Mouse (Mus musculus): ENCODE measurements at regions not wholly inside any gene's neighbourhood (a gene's known extent, or its start where the extent isn't known, plus 50 kb on each side); places are given as distances from the start of the nearest gene placed in this dataset.

DNA sequence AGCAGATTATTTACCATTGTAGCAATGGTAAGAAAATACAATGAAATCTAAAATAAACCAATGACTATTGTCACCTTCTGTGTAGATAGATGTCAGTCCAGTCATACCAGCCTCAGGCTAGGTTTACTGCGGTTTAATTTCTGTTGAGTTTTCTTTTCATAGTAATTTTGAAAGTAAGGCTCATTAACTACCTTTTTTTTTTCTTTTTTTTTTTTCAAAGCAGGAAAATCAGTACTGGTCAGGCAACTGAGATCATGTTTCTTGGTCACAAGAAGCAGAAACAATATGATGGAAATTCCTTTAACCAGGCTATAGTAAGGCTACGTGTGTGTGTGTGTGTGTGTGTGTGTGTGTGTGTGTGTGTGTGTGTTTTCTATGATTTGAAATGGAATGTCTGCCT, 622.0 kb downstream of the Nfib start:
- ATAC-seq (ENCODE audit: low FRiP score) (no peak), DNase-seq (ENCODE audit: low spot score, missing footprints) (no peak)
- no peaks in the 10 kb centered on the region for H3K4me1 ChIP-seq (ENCODE audit: control insufficient read depth, insufficient read depth, low read length)
- no peaks in the 10 kb centered on the region for H3K27me3 ChIP-seq (ENCODE audit: control insufficient read depth, insufficient read depth, low read length)
- H3K4me2 ChIP-seq, result no peak overlapping the region
- H3K27ac ChIP-seq (ENCODE audit: low read depth, low read length), result no peak overlapping the region
- no peak overlapping the region for H3K9ac ChIP-seq (ENCODE audit: low read length)
- no peak overlapping the region for H3K4me3 ChIP-seq (ENCODE audit: low read depth, low read length)
- no peaks in the 10 kb centered on the region for H3K36me3 ChIP-seq (ENCODE audit: control insufficient read depth, insufficient read depth, low read length)
- no peaks in the 10 kb centered on the region for H3K9me3 ChIP-seq (ENCODE audit: control insufficient read depth, low read length)
- WGBS, result 91% methylated on average over 2 of the region's 2 CpGs

DNA sequence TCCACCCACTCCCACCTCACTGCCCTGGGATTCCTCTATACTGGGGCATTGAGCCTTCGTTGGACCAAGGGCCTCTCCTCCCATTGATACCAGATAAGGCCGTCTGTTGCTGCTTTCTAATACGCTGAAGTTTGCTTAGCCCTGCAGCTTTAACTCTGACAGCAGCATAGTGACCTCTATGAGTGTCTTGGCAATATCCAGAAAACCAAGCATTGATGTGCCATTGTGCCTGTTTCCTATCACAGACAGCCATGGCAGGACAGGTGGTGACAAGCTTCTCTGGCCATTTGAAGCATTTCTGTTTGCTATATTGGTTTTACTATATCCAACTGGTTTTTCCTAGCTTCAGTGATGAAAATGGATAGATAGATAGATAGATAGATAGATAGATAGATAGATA, 625.4 kb upstream of the Mpdz start:
- Histone ChIP-seq H3K4me3 (ENCODE audit: low read depth, low read length) (no peak overlapping the region), H3K4me1 (ENCODE audit: control insufficient read depth, insufficient read depth, low read length) (no peaks in the 10 kb centered on the region), H3K4me2 (no peak overlapping the region), H3K27ac (ENCODE audit: low read depth, low read length) (no peak overlapping the region), H3K27me3 (ENCODE audit: control insufficient read depth, insufficient read depth, low read length) (no peaks in the 10 kb centered on the region), H3K9ac (ENCODE audit: low read length) (no peak overlapping the region), H3K36me3 (ENCODE audit: control insufficient read depth, insufficient read depth, low read length) (no peaks in the 10 kb centered on the region), H3K9me3 (ENCODE audit: control insufficient read depth, low read length) (no peaks in the 10 kb centered on the region)
- ATAC-seq (ENCODE audit: low FRiP score), result no peak
- 76% methylated on average over 3 of the region's 3 CpGs for WGBS
- DNase-seq (ENCODE audit: low spot score, missing footprints), result no peak

DNA sequence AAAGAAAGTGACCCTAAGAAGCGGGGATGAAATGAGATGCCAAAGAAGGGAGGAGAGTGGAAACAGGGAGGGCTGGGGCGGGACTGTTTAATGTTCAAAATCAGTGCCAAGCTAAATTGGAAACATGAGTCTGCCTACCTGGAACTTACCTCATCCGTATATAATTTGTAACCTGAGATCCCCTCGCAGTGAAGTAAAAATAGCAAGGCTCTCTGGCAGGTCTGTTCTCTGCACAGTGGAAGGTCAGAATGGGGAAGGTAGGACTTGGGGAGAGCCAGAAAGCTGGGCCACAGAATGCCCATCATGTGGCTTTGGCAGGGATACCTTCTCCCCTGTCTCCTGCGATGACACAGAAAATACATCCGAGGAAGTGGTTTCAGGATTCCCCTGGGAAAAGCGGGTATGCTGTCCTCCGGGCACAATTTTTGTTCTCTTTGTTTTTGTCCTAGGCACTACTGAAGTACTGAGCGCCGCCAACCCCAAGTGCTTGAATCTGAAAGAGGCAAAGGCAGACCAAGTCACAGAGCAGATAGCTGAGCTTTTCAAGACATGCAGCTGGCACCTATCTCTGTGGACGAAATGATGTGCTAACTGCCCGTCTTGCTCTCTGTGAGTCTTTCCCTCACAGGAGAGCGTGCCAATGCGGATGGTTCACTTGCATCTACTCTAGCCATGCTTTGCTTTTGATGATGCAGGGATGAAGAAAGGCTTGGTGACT, 623.2 kb upstream of the Mpdz start:
- H3K4me2 ChIP-seq, result no peak overlapping the region
- no peak overlapping the region for H3K27ac ChIP-seq (ENCODE audit: low read depth, low read length)
- no peaks in the 10 kb centered on the region for H3K36me3 ChIP-seq (ENCODE audit: control insufficient read depth, insufficient read depth, low read length)
- H3K27me3 ChIP-seq (ENCODE audit: control insufficient read depth, insufficient read depth, low read length), result no peaks in the 10 kb centered on the region
- 79% methylated on average over 14 of the region's 14 CpGs for WGBS
- ATAC-seq (ENCODE audit: low FRiP score) (no peak), DNase-seq (ENCODE audit: low spot score, missing footprints) (no peak)
- H3K9me3 ChIP-seq (ENCODE audit: control insufficient read depth, low read length), result no peaks in the 10 kb centered on the region
- no peak overlapping the region for H3K9ac ChIP-seq (ENCODE audit: low read length)
- H3K4me3 ChIP-seq (ENCODE audit: low read depth, low read length), result no peak overlapping the region
- no peaks in the 10 kb centered on the region for H3K4me1 ChIP-seq (ENCODE audit: control insufficient read depth, insufficient read depth, low read length)

DNA sequence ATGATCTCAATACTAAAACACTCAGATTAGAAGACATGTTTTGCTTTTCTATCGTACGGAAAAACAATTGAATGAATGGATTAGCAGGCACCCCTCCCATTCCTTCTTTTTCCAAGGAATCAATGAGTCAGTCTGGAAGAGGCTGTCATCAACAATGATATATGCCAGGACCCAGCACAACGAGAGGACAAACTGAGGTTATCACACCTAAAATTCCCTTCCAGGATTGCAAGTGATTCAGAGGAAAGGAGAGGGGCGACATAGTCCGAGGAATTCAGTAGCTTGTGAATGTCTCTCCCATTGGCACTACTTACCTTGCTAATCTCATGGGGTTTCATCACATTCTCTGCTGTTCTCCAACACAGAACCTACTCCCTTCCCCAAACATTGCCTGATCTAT, 620.1 kb upstream of the Mpdz start:
- no peak for ATAC-seq (ENCODE audit: low FRiP score)
- 90% methylated on average over 5 of the region's 5 CpGs for WGBS
- H3K9me3 ChIP-seq (ENCODE audit: control insufficient read depth, low read length), result no peaks in the 10 kb centered on the region
- H3K36me3 ChIP-seq (ENCODE audit: control insufficient read depth, insufficient read depth, low read length), result no peaks in the 10 kb centered on the region
- H3K4me2 ChIP-seq, result no peak overlapping the region
- H3K27ac ChIP-seq (ENCODE audit: low read depth, low read length), result no peak overlapping the region
- H3K4me1 ChIP-seq (ENCODE audit: control insufficient read depth, insufficient read depth, low read length), result no peaks in the 10 kb centered on the region
- DNase-seq (ENCODE audit: low spot score, missing footprints), result no peak
- no peaks in the 10 kb centered on the region for H3K27me3 ChIP-seq (ENCODE audit: control insufficient read depth, insufficient read depth, low read length)
- no peak overlapping the region for H3K9ac ChIP-seq (ENCODE audit: low read length)
- H3K4me3 ChIP-seq (ENCODE audit: low read depth, low read length), result no peak overlapping the region

DNA sequence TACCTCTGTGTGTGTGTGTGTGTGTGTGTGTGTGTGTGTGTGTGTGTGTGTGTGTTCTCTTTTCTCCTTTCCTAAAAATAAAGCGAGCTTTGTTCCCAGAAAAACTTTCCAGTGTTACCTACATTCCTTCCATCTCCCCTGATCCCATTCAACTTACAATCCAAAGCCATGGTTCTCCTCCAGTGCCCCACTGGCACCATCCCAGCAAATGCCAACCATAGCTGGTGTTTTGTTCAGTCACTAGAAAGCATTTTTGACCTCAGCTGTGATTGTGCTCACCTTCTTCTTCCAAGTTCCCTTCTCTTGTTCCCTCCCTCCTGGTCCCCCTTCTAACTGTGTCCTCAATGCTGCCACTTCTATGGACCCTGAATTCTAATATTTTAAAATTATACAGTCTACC, 614.1 kb upstream of the Mpdz start:
- ATAC-seq (ENCODE audit: low FRiP score) (no peak), DNase-seq (ENCODE audit: low spot score, missing footprints) (no peak)
- Histone ChIP-seq H3K4me2 (no peak overlapping the region), H3K4me3 (ENCODE audit: low read depth, low read length) (no peak overlapping the region), H3K27me3 (ENCODE audit: control insufficient read depth, insufficient read depth, low read length) (no peaks in the 10 kb centered on the region), H3K9ac (ENCODE audit: low read length) (no peak overlapping the region), H3K27ac (ENCODE audit: low read depth, low read length) (no peak overlapping the region), H3K9me3 (ENCODE audit: control insufficient read depth, low read length) (no peaks in the 10 kb centered on the region), H3K36me3 (ENCODE audit: control insufficient read depth, insufficient read depth, low read length) (no peaks in the 10 kb centered on the region), H3K4me1 (ENCODE audit: control insufficient read depth, insufficient read depth, low read length) (no peaks in the 10 kb centered on the region)
- WGBS, result 88% methylated on average over 1 of the region's 1 CpGs

DNA sequence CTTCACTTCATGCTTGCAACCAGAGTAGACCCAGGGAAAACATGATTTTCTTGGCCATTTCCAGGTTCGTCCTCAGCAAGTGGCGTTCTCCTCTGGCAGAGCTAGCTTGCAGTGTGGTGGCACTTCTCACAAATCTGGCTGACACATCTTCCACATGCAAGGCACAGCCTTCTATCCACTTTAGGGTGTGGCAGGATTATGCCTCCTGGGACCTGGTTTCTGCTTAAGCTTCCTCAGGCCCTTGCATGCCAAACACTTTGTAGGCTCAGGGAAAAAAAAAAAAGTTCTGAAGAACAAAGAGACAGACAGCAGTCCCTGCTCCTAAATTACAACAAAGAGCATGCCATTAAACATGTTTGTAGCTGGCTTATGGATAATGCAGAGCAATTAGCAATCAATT, 605.6 kb upstream of the Mpdz start:
- Histone ChIP-seq H3K9ac (ENCODE audit: low read length) (no peak overlapping the region), H3K4me3 (ENCODE audit: low read depth, low read length) (no peak overlapping the region), H3K27me3 (ENCODE audit: control insufficient read depth, insufficient read depth, low read length) (no peaks in the 10 kb centered on the region), H3K27ac (ENCODE audit: low read depth, low read length) (no peak overlapping the region), H3K4me1 (ENCODE audit: control insufficient read depth, insufficient read depth, low read length) (no peaks in the 10 kb centered on the region), H3K4me2 (no peak overlapping the region), H3K9me3 (ENCODE audit: control insufficient read depth, low read length) (no peaks in the 10 kb centered on the region), H3K36me3 (ENCODE audit: control insufficient read depth, insufficient read depth, low read length) (no peaks in the 10 kb centered on the region)
- no peak for ATAC-seq (ENCODE audit: low FRiP score)
- no peak for DNase-seq (ENCODE audit: low spot score, missing footprints)
- 94% methylated on average over 2 of the region's 2 CpGs for WGBS

DNA sequence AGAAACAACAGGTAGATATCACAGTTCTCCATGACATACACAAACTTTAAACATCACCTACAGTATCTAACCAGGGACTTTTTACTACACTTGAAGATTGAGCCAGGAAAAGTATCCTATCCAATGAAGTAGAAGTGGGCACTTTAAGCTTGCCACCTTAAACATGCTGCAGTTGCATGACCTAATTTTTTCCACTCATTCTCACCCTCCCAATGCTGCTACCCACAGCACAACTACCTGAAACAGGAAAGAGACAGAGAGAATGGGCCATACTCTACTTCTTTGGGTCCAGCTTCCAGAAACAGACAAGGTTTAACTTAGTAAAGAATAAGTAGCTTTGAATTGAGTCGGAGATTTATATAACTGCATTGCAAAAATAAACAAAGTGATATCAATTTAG, 594.9 kb upstream of the Mpdz start:
- H3K9ac ChIP-seq (ENCODE audit: low read length), result no peak overlapping the region
- H3K9me3 ChIP-seq (ENCODE audit: control insufficient read depth, low read length), result no peaks in the 10 kb centered on the region
- ATAC-seq (ENCODE audit: low FRiP score) (no peak), DNase-seq (ENCODE audit: low spot score, missing footprints) (no peak)
- no peak overlapping the region for H3K27ac ChIP-seq (ENCODE audit: low read depth, low read length)
- 88% methylated on average over 1 of the region's 1 CpGs for WGBS
- no peaks in the 10 kb centered on the region for H3K36me3 ChIP-seq (ENCODE audit: control insufficient read depth, insufficient read depth, low read length)
- no peaks in the 10 kb centered on the region for H3K27me3 ChIP-seq (ENCODE audit: control insufficient read depth, insufficient read depth, low read length)
- H3K4me2 ChIP-seq, result no peak overlapping the region
- H3K4me3 ChIP-seq (ENCODE audit: low read depth, low read length), result no peak overlapping the region
- no peaks in the 10 kb centered on the region for H3K4me1 ChIP-seq (ENCODE audit: control insufficient read depth, insufficient read depth, low read length)

DNA sequence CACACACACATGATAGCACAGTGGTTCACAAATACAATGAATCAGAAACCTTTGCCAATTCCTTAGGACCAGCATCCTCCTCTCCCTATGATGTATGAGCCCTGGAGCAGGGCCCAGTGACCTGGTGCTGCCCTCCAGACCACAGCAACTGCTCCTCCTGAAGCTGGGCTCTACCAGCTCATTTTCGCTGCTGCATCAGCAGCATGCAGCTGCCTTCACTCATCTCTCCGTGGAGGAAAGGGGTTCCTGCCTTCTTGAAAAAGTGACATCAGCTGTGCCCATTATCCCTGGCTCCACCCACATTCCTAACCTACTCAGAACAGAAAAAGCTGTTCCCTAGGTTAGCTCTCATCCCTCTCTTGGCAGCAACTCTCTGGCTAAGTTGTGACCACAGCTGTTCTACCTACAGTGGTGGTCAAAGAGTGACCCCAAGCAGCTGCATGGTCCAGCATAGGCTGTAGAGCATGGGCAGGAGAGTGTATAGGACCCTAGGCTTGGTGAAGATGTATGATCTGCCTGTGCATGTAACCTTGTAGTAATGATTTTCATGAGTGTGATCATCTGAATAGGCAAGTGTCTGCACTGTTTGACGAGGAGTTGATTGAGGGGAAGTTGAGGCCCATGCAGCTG, 592.6 kb upstream of the Mpdz start:
- 47% methylated on average over 3 of the region's 3 CpGs for WGBS
- ATAC-seq (ENCODE audit: low FRiP score), result no peak

DNA sequence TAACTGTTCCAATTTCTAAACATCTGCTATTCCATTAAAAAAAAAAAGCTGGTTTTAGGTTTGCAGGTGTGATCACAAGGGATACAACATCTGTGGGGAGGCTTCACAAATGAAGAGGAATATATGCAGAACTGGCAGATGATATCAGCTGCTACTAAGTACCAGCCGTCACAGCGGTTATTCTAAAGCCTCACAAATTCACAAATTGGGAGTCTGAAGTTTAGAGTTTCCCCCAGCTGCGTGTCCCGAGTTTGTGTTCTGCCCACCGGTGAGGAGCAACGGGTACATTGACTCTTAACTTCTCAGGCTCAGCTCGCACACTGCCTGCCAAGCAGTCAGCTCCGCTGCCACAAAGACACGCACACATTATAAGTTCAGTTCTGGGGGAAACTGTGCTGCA, 586.6 kb upstream of the Mpdz start:
- Histone ChIP-seq H3K9me3 (ENCODE audit: control insufficient read depth, low read length) (no peaks in the 10 kb centered on the region), H3K27ac (ENCODE audit: low read depth, low read length) (no peak overlapping the region), H3K36me3 (ENCODE audit: control insufficient read depth, insufficient read depth, low read length) (no peaks in the 10 kb centered on the region), H3K27me3 (ENCODE audit: control insufficient read depth, insufficient read depth, low read length) (no peaks in the 10 kb centered on the region), H3K4me2 (no peak overlapping the region), H3K4me3 (ENCODE audit: low read depth, low read length) (no peak overlapping the region), H3K4me1 (ENCODE audit: control insufficient read depth, insufficient read depth, low read length) (peaks cover 4% of the 10 kb centered on the region; the same call in 1 of the 2 replicates), H3K9ac (ENCODE audit: low read length) (no peak overlapping the region)
- 89% methylated on average over 9 of the region's 9 CpGs for WGBS
- ATAC-seq (ENCODE audit: low FRiP score) (no peak), DNase-seq (ENCODE audit: low spot score, missing footprints) (no peak)

More for the DNA sequence above, 592.6 kb upstream of the Mpdz start:
- H3K9ac ChIP-seq (ENCODE audit: low read length), result no peak overlapping the region
- no peak overlapping the region for H3K4me2 ChIP-seq
- H3K4me3 ChIP-seq (ENCODE audit: low read depth, low read length), result no peak overlapping the region
- no peaks in the 10 kb centered on the region for H3K9me3 ChIP-seq (ENCODE audit: control insufficient read depth, low read length)
- no peak for DNase-seq (ENCODE audit: low spot score, missing footprints)
- H3K4me1 ChIP-seq (ENCODE audit: control insufficient read depth, insufficient read depth, low read length), result no peaks in the 10 kb centered on the region
- H3K27me3 ChIP-seq (ENCODE audit: control insufficient read depth, insufficient read depth, low read length), result no peaks in the 10 kb centered on the region
- H3K36me3 ChIP-seq (ENCODE audit: control insufficient read depth, insufficient read depth, low read length), result no peaks in the 10 kb centered on the region
- H3K27ac ChIP-seq (ENCODE audit: low read depth, low read length), result no peak overlapping the region
